Mouse (Mus musculus): ENCODE data around the gene Ddo.

The Ddo gene

GRCm38 (mm10) chr10:40715151-40715550 is 85.3 kb downstream of the Ddo start:
- DNase-seq (ENCODE audit: low read depth in 2 of 2, low spot score in 2 of 2): no peak

- no peak for DNase-seq (ENCODE audit: low read depth in 2 of 2, low spot score in 2 of 2)
These were observed 86.5 kb downstream of the Ddo start for GRCm38 (mm10) chr10:40716296-40716695.

- DNase-seq (ENCODE audit: low read depth in 2 of 2, low spot score in 2 of 2): no peak
These were observed 86.9 kb downstream of the Ddo start for GRCm38 (mm10) chr10:40716713-40717112.

- DNase-seq (ENCODE audit: low read depth in 2 of 2, low spot score in 2 of 2): no peak
These were observed 88.6 kb downstream of the Ddo start for GRCm38 (mm10) chr10:40718362-40718761.

- DNase-seq (ENCODE audit: low read depth in 2 of 2, low spot score in 2 of 2): no peak
These were observed 89.3 kb downstream of the Ddo start for GRCm38 (mm10) chr10:40719062-40719461.

- DNase-seq (ENCODE audit: low read depth in 2 of 2, low spot score in 2 of 2): no peak
These were observed 91.1 kb downstream of the Ddo start for GRCm38 (mm10) chr10:40720883-40721282.

GRCm38 (mm10) chr10:40724342-40724741 is 94.5 kb downstream of the Ddo start:
- DNase-seq (ENCODE audit: low read depth in 2 of 2, low spot score in 2 of 2): no peak

GRCm38 (mm10) chr10:40725066-40725465 is 95.3 kb downstream of the Ddo start:
- DNase-seq (ENCODE audit: low read depth in 2 of 2, low spot score in 2 of 2): no peak

GRCm38 (mm10) chr10:40725471-40725870 is 95.7 kb downstream of the Ddo start:
- DNase-seq (ENCODE audit: low read depth in 2 of 2, low spot score in 2 of 2): no peak

- no peak for DNase-seq (ENCODE audit: low read depth in 2 of 2, low spot score in 2 of 2)
These were observed 96.6 kb downstream of the Ddo start for GRCm38 (mm10) chr10:40726288-40726902.

- no peak for DNase-seq (ENCODE audit: low read depth in 2 of 2, low spot score in 2 of 2)
These were observed 97.2 kb downstream of the Ddo start for GRCm38 (mm10) chr10:40726989-40727388.

GRCm38 (mm10) chr10:40730200-40730599 is 100.4 kb downstream of the Ddo start:
- no peak for DNase-seq (ENCODE audit: low read depth in 2 of 2, low spot score in 2 of 2)

Measured in CD8-positive naive resting alpha-beta T cell, adult 2 months (primary cell).